Mouse (Mus musculus) forebrain, embryonic 12.5 days (tissue): ENCODE data around the gene Gcnt7. TPM values are rescaled to one million over a fixed set of nuclear protein-coding genes. Genes with fewer than 3 reads are reported as not detected.

Source experiments
- polyA plus RNA-seq: library from polyadenylated mRNA; unstranded; fragments of >200 nt; fragmentation: Nextera tagmentation; extraction: Ambion mirVana; gene quantifications from 2 replicates; pipeline ENCODE4 v1.2.1, GENCODE M21; 2016

Gcnt7 gene
- polyA plus RNA-seq, 1 experiment from 2014 or later: 2.2 TPM

Other genes starting within 250 kb of the Gcnt7 start
- 0.09 TPM in 1 of 2 replicates, not detected in the other for gene Mc3r, start 210.1 kb downstream of the Gcnt7 start, polyA plus RNA-seq
- gene Fam210b, start 113.0 kb downstream of the Gcnt7 start, polyA plus RNA-seq: 22.4 and 24.1 TPM in 2 replicates
- gene Aurka, start 88.1 kb downstream of the Gcnt7 start, polyA plus RNA-seq: 136 and 146 TPM in 2 replicates
- 44.1 and 45.4 TPM in 2 replicates for gene Cstf1, start 87.9 kb downstream of the Gcnt7 start, polyA plus RNA-seq
- gene Cass4, start 64.8 kb downstream of the Gcnt7 start, polyA plus RNA-seq: 0.17 and 0.18 TPM in 2 replicates
- 86.9 and 93.5 TPM in 2 replicates for gene Rtf2, start 18.0 kb downstream of the Gcnt7 start, polyA plus RNA-seq
- 0.38 and 0.81 TPM in 2 replicates for gene Fam209, start 13.9 kb upstream of the Gcnt7 start, polyA plus RNA-seq
- gene Tfap2c, start 91.0 kb upstream of the Gcnt7 start, polyA plus RNA-seq: 35.0 and 35.8 TPM in 2 replicates